Mouse (Mus musculus): Measurements from ENCODE around the gene Camkmt.

The Camkmt gene

GRCm38 (mm10) chr17:85089621-85090020 is 731 bp upstream of the Camkmt start:
- DNase-seq (ENCODE audit: low spot score) = no peak

GRCm38 (mm10) chr17:85091762-85092161 is 1.4 kb downstream of the Camkmt start:
- DNase-seq (ENCODE audit: low spot score) = no peak

GRCm38 (mm10) chr17:85096396-85096795 is 6.0 kb downstream of the Camkmt start:
- DNase-seq (ENCODE audit: low spot score) = no peak

GRCm38 (mm10) chr17:85098677-85099323 is 8.4 kb downstream of the Camkmt start:
- peak; percentile 50 for DNase-seq (ENCODE audit: low spot score)

- no peak for DNase-seq (ENCODE audit: low spot score)
Observed at GRCm38 (mm10) chr17:85100232-85100631, 9.9 kb downstream of the Camkmt start.

GRCm38 (mm10) chr17:85101751-85102150 is 11.4 kb downstream of the Camkmt start:
- DNase-seq (ENCODE audit: low spot score) = no peak

- DNase-seq (ENCODE audit: low spot score) = no peak
Observed at GRCm38 (mm10) chr17:85103310-85103709, 13.0 kb downstream of the Camkmt start.

- DNase-seq (ENCODE audit: low spot score) = no peak
Observed at GRCm38 (mm10) chr17:85110640-85111039, 20.3 kb downstream of the Camkmt start.

GRCm38 (mm10) chr17:85113441-85113840 is 23.1 kb downstream of the Camkmt start:
- no peak for DNase-seq (ENCODE audit: low spot score)

GRCm38 (mm10) chr17:85116643-85117042 is 26.3 kb downstream of the Camkmt start:
- DNase-seq (ENCODE audit: low spot score) = no peak

GRCm38 (mm10) chr17:85138393-85138792 is 48.0 kb downstream of the Camkmt start:
- DNase-seq (ENCODE audit: low spot score) = no peak

GRCm38 (mm10) chr17:85141621-85142020 is 51.3 kb downstream of the Camkmt start:
- no peak for DNase-seq (ENCODE audit: low spot score)

GRCm38 (mm10) chr17:85142495-85143111 is 52.3 kb downstream of the Camkmt start:
- no peak for DNase-seq (ENCODE audit: low spot score)

GRCm38 (mm10) chr17:85144141-85144540 is 53.8 kb downstream of the Camkmt start:
- DNase-seq (ENCODE audit: low spot score) = no peak

- DNase-seq (ENCODE audit: low spot score) = no peak
Observed at GRCm38 (mm10) chr17:85148348-85148747, 58.0 kb downstream of the Camkmt start.

GRCm38 (mm10) chr17:85149211-85149738 is 58.9 kb downstream of the Camkmt start:
- no peak for DNase-seq (ENCODE audit: low spot score)

GRCm38 (mm10) chr17:85151264-85151663 is 60.9 kb downstream of the Camkmt start:
- no peak for DNase-seq (ENCODE audit: low spot score)

GRCm38 (mm10) chr17:85158202-85158601 is 67.8 kb downstream of the Camkmt start:
- DNase-seq (ENCODE audit: low spot score) = no peak

GRCm38 (mm10) chr17:85159526-85159925 is 69.2 kb downstream of the Camkmt start:
- DNase-seq (ENCODE audit: low spot score) = no peak

- DNase-seq (ENCODE audit: low spot score) = no peak
Observed at GRCm38 (mm10) chr17:85160786-85161185, 70.4 kb downstream of the Camkmt start.

GRCm38 (mm10) chr17:85162569-85163271 is 72.4 kb downstream of the Camkmt start:
- no peak for DNase-seq (ENCODE audit: low spot score)

- no peak for DNase-seq (ENCODE audit: low spot score)
Observed at GRCm38 (mm10) chr17:85163272-85163610, 72.9 kb downstream of the Camkmt start.

GRCm38 (mm10) chr17:85168761-85169160 is 78.4 kb downstream of the Camkmt start:
- no peak for DNase-seq (ENCODE audit: low spot score)
